Mouse (Mus musculus) neural tube, embryonic 13.5 days (tissue): ENCODE data around the gene Zkscan16. TPM values are rescaled to one million over a fixed set of nuclear protein-coding genes. Genes with fewer than 3 reads are reported as not detected.

Source experiments
- ATAC-seq: fragments of 200-750 bp; cut with Nextera tagmentation; 2 replicates; pipeline ENCODE4 v1.8.0; 2017; ENCODE audit warnings: low read depth, mild to moderate bottlenecking, moderate TSS enrichment, moderate library complexity
- H3K27ac ChIP-seq: fragments of 300-500 bp; sonication (generic); replicated peaks from 2 replicates; pipeline ENCODE4 v1.5.1; 2015; ENCODE audit warnings: moderate library complexity, mild to moderate bottlenecking, inconsistent platforms
- H3K27me3 ChIP-seq: fragments of 300-500 bp; sonication (generic); 2 replicates; pipeline ENCODE4 v1.6.1; 2015; ENCODE audit warnings: mild to moderate bottlenecking, inconsistent platforms
- H3K36me3 ChIP-seq: fragments of 300-500 bp; sonication (generic); 2 replicates; pipeline ENCODE4 v1.6.1; 2015; ENCODE audit warnings: mild to moderate bottlenecking, inconsistent platforms
- H3K4me1 ChIP-seq: fragments of 300-500 bp; sonication (generic); replicated peaks from 2 replicates; pipeline ENCODE4 v1.6.1; 2015; ENCODE audit warnings: inconsistent platforms
- H3K4me2 ChIP-seq: fragments of 300-500 bp; sonication (generic); 2 replicates; pipeline ENCODE4 v1.6.1; 2015; ENCODE audit warnings: inconsistent platforms, mild to moderate bottlenecking, moderate library complexity
- H3K4me3 ChIP-seq: fragments of 300-500 bp; sonication (generic); 2 replicates; pipeline ENCODE4 v1.5.1; 2015; ENCODE audit warnings: mild to moderate bottlenecking, inconsistent platforms
- H3K9ac ChIP-seq: fragments of 300-500 bp; sonication (generic); 2 replicates; pipeline ENCODE4 v1.6.1; 2015; ENCODE audit warnings: moderate library complexity, mild to moderate bottlenecking, inconsistent platforms
- H3K9me3 ChIP-seq: fragments of 300-500 bp; sonication (generic); 2 replicates; pipeline ENCODE4 v1.6.1; 2016; ENCODE audit warnings: inconsistent platforms
- WGBS: fragments of 180-500 bp; shearing (Covaris S2); methylation state at CpG from one replicate; pipeline ENCODE4 v1.1.7; 2015; 5-methylcytosine and 5-hydroxymethylcytosine counted together
- polyA plus RNA-seq: library from polyadenylated mRNA; unstranded; fragments of >200 nt; fragmentation: Nextera tagmentation; extraction: Ambion mirVana; gene quantifications from 2 replicates; pipeline ENCODE4 v1.2.1, GENCODE M21; 2015

Gene Zkscan16
- polyA plus RNA-seq, 1 experiment from 2014 or later, result 0.47 TPM

DNA sequence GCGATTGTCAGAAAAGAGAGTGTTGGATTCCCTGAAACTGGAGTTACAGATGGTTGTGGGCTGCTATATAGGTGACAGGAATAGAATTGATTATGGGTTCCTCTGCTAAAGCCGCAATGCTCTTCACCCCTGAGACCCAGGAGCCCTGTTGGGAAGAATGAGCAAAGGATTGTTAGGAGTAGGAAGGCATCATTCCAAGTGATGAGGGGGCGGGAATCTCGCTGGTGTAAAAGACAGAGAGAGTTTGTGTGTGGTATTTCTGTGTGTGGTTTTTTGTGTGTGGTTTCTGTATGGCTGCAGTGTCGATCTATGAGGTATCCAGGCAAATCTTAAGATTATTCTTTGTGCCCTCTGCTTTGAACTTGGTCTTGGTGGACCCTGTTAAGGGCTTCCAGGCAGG, 1.3 kb downstream of the Zkscan16 start:
- H3K4me2 ChIP-seq, result peak overlapping the region; percentile 87
- H3K9me3 ChIP-seq, result no peaks in the 10 kb centered on the region
- no peak for ATAC-seq
- peak overlapping the region; percentile 80; the same call in 1 of the 2 replicates for H3K4me3 ChIP-seq
- no peak overlapping the region for H3K27ac ChIP-seq
- H3K27me3 ChIP-seq, result peaks cover 13% of the 10 kb centered on the region
- H3K36me3 ChIP-seq, result no peaks in the 10 kb centered on the region
- 0 out of 2 replicates have a peak overlapping the region, but pooled peaks have one; percentile 78 for H3K9ac ChIP-seq
- H3K4me1 ChIP-seq, result peaks cover 15% of the 10 kb centered on the region
- WGBS, result 51% methylated on average over 5 of the region's 5 CpGs

DNA sequence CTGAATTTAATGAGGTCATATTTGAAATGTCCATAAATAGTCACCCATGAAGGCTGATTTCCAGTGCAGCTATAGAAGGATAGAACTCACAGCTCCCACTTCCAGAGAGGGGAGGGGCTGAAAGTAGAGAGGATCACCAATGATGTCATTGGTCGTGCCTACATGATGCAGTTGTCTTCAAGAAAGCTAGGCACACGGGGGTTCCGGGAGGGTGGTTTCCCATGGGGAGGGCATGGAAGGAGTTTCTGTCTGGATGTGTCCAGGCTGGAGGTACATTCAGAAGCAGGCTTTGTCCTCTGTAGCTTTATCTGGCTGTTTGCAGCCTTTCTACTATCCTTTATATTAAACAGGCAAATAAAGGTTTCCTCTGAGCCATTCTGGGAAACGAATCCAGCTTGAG, 5.0 kb downstream of the Zkscan16 start:
- H3K4me1 ChIP-seq, result peaks cover 10% of the 10 kb centered on the region
- H3K27me3 ChIP-seq, result peaks cover 13% of the 10 kb centered on the region
- H3K36me3 ChIP-seq, result no peaks in the 10 kb centered on the region
- H3K9ac ChIP-seq, result no peak overlapping the region
- no peak overlapping the region for H3K4me2 ChIP-seq
- 82% methylated on average over 4 of the region's 4 CpGs for WGBS
- ATAC-seq, result no peak
- no peak overlapping the region for H3K4me3 ChIP-seq
- no peak overlapping the region for H3K27ac ChIP-seq
- no peaks in the 10 kb centered on the region for H3K9me3 ChIP-seq

DNA sequence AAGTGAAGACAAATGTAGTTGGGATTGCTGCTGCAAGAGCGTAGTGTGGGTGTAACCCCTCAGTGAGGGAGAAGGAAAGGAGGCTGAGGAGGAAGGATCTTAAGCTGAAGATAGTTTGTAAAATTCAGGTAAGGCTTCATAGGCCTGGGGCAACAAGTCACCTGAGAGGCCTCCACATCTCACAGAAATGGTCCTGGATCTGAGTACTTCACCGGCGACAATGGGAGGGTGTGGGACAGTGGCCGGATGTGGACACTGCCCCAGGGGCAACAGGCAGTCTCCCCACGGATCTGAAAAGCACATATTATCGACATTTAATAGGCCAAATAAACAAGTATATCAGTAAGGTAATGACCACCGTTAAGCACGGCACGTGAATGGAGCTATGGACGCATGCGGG, 9.2 kb downstream of the Zkscan16 start:
- ATAC-seq, result no peak
- no peaks in the 10 kb centered on the region for H3K4me1 ChIP-seq
- 93% methylated on average over 11 of the region's 11 CpGs for WGBS

DNA sequence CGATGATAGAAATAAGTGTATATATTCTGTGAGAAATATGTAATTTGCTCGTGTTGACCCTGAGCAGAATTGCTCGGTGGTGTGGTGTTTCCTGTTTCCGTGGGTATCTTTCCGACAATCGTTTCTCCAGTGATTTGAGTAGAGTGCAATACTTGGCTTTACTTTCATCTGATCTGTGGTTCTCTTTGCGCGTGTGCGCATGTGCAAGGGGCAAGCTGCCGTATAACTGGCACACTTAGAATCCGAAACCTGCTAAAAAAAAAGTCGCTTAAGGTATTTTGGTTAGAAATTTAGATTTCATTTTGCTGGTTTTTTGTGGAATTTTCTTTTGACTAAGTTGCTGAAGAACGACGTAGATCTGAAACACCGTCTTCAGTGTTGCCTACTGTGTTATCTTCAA, 18.3 kb downstream of the Zkscan16 start:
- ATAC-seq, result no peak

More for the DNA sequence above, 9.2 kb downstream of the Zkscan16 start:
- no peaks in the 10 kb centered on the region for H3K9me3 ChIP-seq
- no peaks in the 10 kb centered on the region for H3K27me3 ChIP-seq
- H3K36me3 ChIP-seq, result peaks cover 14% of the 10 kb centered on the region
- H3K4me3 ChIP-seq, result no peak overlapping the region
- no peak overlapping the region for H3K4me2 ChIP-seq
- H3K9ac ChIP-seq, result no peak overlapping the region
- H3K27ac ChIP-seq, result no peak overlapping the region

DNA sequence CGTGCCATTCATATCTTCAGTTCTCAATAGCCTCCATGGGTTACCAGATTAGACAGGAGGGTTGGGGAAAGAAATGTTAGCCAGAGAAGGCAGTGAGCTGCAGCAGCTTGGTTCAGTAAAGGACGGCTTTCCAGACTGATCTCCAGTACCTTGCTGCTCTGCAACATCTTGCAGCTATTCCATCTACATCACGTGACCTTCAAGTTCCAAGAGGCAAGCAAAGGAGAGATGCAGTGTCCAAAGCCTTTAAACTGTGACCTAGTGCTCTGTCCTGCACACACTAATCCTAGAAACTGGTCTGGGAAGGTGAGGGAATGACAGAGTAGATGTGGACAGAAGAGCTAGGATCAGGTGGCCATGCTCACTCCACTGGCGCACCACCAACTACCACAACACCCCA, 19.8 kb downstream of the Zkscan16 start:
- Histone ChIP-seq H3K4me3 (no peak overlapping the region), H3K4me2 (no peak overlapping the region), H3K27ac (no peak overlapping the region), H3K4me1 (no peaks in the 10 kb centered on the region), H3K9ac (no peak overlapping the region), H3K27me3 (no peaks in the 10 kb centered on the region), H3K9me3 (no peaks in the 10 kb centered on the region), H3K36me3 (no peaks in the 10 kb centered on the region)
- whole genome bisulfite sequencing, result 95% methylated on average over 4 of the region's 4 CpGs
- no peak for ATAC-seq

More for the DNA sequence above, 18.3 kb downstream of the Zkscan16 start:
- no peaks in the 10 kb centered on the region for H3K9me3 ChIP-seq
- no peak overlapping the region for H3K4me3 ChIP-seq
- no peak overlapping the region for H3K27ac ChIP-seq
- no peak overlapping the region for H3K4me2 ChIP-seq
- peaks cover 9% of the 10 kb centered on the region for H3K36me3 ChIP-seq
- H3K27me3 ChIP-seq, result no peaks in the 10 kb centered on the region
- no peaks in the 10 kb centered on the region for H3K4me1 ChIP-seq
- 96% methylated on average over 15 of the region's 15 CpGs for WGBS
- H3K9ac ChIP-seq, result no peak overlapping the region

DNA sequence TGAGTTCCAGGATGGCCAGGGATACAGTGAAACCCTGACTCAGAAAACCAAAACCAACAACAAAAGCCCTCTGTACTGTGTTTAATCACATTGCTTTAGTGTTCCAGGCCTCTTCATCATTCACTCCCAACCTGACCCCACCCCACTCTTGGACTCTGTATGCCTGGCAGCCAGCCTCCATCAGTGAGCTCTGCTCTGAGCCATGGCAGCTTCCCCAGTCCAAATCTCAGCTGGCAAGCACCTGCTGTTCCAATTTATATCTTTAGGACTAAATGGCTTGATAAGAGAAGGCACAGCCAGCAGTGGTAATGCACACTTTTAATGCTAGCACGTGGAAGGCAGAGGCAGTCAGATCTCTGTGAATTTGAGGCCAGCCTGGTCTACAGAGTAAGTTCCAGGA, 21.7 kb downstream of the Zkscan16 start:
- Histone ChIP-seq H3K4me1 (no peaks in the 10 kb centered on the region), H3K36me3 (no peaks in the 10 kb centered on the region), H3K9ac (no peak overlapping the region), H3K27me3 (no peaks in the 10 kb centered on the region), H3K4me3 (no peak overlapping the region), H3K27ac (no peak overlapping the region), H3K4me2 (no peak overlapping the region), H3K9me3 (no peaks in the 10 kb centered on the region)
- 76% methylated on average over 1 of the region's 1 CpGs for WGBS
- ATAC-seq, result no peak

DNA sequence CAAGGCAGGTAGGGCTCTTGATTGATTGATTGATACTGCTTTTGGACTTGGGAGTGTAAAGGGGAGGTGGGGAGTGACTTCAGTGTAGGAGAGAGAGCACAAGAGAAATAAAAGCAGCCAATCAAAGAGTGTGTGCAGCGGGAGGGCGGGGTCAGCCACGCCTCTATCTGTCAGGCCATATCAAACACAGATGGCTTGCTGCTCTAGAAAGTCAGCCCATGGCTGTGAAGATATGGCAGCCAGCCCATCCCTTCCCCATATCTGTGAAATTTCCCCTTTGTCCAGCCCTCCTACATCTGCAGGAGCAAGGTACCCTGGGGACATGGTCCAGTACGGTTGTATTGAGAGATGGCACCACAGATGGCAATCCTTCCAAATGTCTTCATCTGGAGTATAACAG, 27.2 kb downstream of the Zkscan16 start:
- WGBS, result 81% methylated on average over 4 of the region's 4 CpGs
- no peak overlapping the region for H3K27ac ChIP-seq
- no peaks in the 10 kb centered on the region for H3K27me3 ChIP-seq
- no peaks in the 10 kb centered on the region for H3K36me3 ChIP-seq
- H3K9me3 ChIP-seq, result no peaks in the 10 kb centered on the region
- H3K4me2 ChIP-seq, result no peak overlapping the region
- H3K4me1 ChIP-seq, result no peaks in the 10 kb centered on the region
- no peak overlapping the region for H3K4me3 ChIP-seq
- no peak for ATAC-seq
- H3K9ac ChIP-seq, result no peak overlapping the region

DNA sequence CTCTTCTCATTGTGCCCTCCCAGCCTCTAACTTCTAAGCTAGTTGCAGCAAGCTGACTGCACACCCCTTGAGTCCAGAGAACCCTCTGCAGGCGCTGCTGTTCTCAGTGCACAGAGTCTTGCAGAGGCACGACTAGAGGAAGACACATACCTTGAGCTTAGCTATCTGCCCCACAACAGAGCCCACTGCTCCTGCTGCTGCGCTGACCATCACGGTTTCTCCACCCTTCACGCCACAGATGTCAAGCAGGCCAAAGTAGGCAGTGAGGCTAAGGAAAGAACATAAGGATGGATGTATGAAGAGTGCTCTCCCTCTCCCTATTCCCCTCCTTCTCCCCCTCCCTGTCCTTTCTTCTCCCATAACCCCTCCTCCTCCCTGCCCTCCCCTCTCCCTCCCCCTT, 32.3 kb downstream of the Zkscan16 start:
- no peak overlapping the region for H3K4me3 ChIP-seq
- no peak overlapping the region for H3K9ac ChIP-seq
- H3K4me1 ChIP-seq, result no peaks in the 10 kb centered on the region
- no peak overlapping the region for H3K4me2 ChIP-seq
- no peaks in the 10 kb centered on the region for H3K36me3 ChIP-seq
- H3K27ac ChIP-seq, result no peak overlapping the region
- H3K9me3 ChIP-seq, result no peaks in the 10 kb centered on the region
- H3K27me3 ChIP-seq, result no peaks in the 10 kb centered on the region
- no peak for ATAC-seq
- 83% methylated on average over 5 of the region's 5 CpGs for WGBS

DNA sequence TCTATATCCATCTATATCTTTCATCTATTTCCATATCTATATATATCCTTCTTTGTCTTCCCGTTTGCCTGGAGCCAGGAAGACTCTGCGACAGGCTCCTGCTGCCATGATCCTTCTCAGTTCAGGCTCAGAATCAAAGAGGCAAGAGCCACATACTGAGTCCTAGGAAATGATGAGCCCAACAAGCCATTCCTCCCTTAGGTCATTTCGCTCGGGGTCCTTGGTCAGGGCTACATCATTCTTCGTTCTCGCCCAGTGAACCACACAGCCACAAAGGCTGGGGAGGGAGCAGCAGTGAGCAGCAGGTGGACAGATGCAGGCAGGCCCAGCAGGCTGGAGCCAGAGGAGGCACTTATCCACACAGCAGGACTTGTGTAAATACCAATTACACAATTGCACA, 38.0 kb downstream of the Zkscan16 start:
- H3K4me3 ChIP-seq, result no peak overlapping the region
- no peaks in the 10 kb centered on the region for H3K9me3 ChIP-seq
- H3K9ac ChIP-seq, result no peak overlapping the region
- no peak for ATAC-seq
- H3K36me3 ChIP-seq, result no peaks in the 10 kb centered on the region
- H3K4me1 ChIP-seq, result peaks cover 3% of the 10 kb centered on the region; the same call in 1 of the 2 replicates
- no peak overlapping the region for H3K4me2 ChIP-seq
- WGBS, result 59% methylated on average over 6 of the region's 6 CpGs
- no peaks in the 10 kb centered on the region for H3K27me3 ChIP-seq
- H3K27ac ChIP-seq, result no peak overlapping the region

DNA sequence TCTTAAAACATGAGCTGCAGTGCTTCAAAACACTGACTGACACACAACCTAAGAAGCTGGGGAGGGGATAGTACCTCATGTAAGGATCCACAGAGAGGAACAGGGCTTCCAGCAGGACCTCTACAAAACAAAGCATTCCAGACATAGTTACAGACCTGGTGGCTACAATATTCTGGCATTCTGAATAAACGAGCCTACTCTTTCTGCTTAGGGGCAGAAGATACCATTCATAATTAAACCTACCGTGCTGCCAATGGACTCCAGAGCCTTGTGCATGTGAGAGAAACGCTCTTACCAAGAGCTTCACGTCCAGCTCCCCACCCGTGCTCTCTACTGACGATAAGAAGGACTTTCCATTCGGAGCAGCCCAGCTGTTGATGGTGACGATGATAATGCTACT, 39.4 kb downstream of the Zkscan16 start:
- WGBS, result 94% methylated on average over 8 of the region's 8 CpGs
- Histone ChIP-seq H3K4me1 (peaks cover 12% of the 10 kb centered on the region), H3K4me3 (no peak overlapping the region), H3K36me3 (no peaks in the 10 kb centered on the region), H3K4me2 (no peak overlapping the region), H3K27ac (no peak overlapping the region), H3K9me3 (no peaks in the 10 kb centered on the region), H3K27me3 (no peaks in the 10 kb centered on the region), H3K9ac (no peak overlapping the region)
- ATAC-seq, result no peak

DNA sequence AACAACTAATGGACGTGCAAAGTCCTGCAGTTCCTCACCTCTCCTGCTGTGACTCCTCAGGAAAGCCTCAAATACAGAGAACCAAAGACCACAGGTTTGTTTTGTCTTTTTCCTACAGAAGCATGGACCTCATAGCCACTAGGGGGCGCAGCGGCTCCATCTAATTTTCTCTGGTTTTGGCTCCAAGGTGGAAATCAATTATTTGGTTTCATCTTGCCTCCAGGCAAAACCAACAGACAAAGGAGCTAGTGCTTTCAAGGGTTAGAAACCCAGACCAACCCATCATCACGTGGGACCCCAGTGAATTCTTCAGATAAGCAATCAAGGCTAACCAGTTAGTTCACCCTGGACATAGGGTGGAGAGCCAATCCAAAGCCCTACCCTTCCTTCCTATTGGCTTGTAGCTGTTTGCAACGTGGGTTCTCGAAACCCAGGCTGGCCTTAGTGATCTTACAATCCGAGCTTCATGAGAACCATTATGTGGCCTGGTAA, 41.8 kb downstream of the Zkscan16 start:
- no peak for ATAC-seq
- WGBS, result 23% methylated on average over 7 of the region's 7 CpGs
- Histone ChIP-seq H3K36me3 (no peaks in the 10 kb centered on the region), H3K9ac (no peak overlapping the region), H3K4me2 (no peak overlapping the region), H3K4me1 (peaks cover 12% of the 10 kb centered on the region), H3K27ac (no peak overlapping the region), H3K27me3 (no peaks in the 10 kb centered on the region), H3K4me3 (no peak overlapping the region), H3K9me3 (no peaks in the 10 kb centered on the region)

DNA sequence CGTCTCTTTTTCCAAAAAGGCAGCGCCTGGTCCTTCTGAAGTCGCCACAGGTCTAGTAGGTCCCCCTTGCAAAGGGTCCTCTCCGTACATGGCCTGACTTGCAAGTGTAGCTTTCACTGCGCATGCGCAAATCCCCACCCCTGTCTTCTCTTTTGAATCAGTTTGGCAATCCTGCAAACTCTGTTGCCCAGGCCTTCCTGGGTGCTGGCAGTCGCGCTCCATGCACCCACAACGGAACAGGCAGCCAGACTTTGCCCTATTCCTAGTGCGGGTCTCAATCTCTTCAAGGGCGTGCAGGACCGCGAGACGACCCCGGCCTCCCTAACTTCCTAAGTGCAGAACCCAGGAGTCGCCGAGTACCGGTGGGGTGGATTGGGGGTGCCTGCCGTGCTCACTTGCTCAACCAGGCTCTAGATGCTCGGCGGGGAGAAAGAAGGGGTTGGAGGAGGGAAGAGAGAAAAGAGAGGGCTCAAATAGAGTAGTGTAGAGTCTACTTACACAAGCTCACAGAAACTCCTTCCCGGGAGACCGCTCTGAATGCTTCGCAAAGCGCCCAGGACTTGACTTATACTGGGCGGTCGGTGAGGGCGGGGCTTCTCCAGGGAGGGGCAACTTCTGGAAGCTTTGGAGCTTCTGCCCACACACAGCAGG, 43.2 kb downstream of the Zkscan16 start, which contains the start of gene Ptgr1:
Gene Ptgr1, minus strand, starts transcription at position 580 of the 651 bp plus-strand sequence.
- peak within 1 kb of the TSS; percentile 86 for H3K4me2 ChIP-seq
- 2% methylated on average over 28 of the region's 28 CpGs for WGBS
- ATAC-seq, result peak; percentile 78
- H3K36me3 ChIP-seq, result no peaks in the 10 kb centered on the region
- H3K9me3 ChIP-seq, result no peaks in the 10 kb centered on the region
- H3K4me3 ChIP-seq, result peak within 1 kb of the TSS; percentile 48
- peaks cover 12% of the 10 kb centered on the region for H3K4me1 ChIP-seq
- H3K27me3 ChIP-seq, result no peaks in the 10 kb centered on the region
- H3K9ac ChIP-seq, result peak within 1 kb of the TSS; percentile 67
- H3K27ac ChIP-seq, result 0 out of 2 replicates have a peak within 1 kb of the TSS, but pooled peaks have one; percentile 15
